Mouse (Mus musculus) lung, adult 2 months (tissue): ENCODE results near the gene Kifc5b.

Experiments used
- CTCF ChIP-seq: fragments of 200-500 bp; IDR thresholded peaks from 2 replicates; pipeline ENCODE4 v1.5.1; 2011; ENCODE audit warnings: mild to moderate bottlenecking, low read length, control low read depth; ENCODE audit not compliant: insufficient read depth
- POLR2A ChIP-seq: fragments of 200-500 bp; IDR thresholded peaks from 2 replicates; pipeline ENCODE4 v1.6.1; 2011; ENCODE audit warnings: low read depth, mild to moderate bottlenecking, control low read depth, low read length, borderline replicate concordance; ENCODE audit errors: extremely low read depth

GRCm38 (mm10) chr17:26949866-26950265 lies 33.0 kb downstream of the Kifc5b start:
- no peak for TF ChIP-seq CTCF
- no peak for TF ChIP-seq POLR2A
